Mouse (Mus musculus): ENCODE results near the gene Tns4. TPM values are rescaled to one million over a fixed set of nuclear protein-coding genes. Genes with fewer than 3 reads are reported as not detected.

Gene Tns4
- total and polyA plus RNA-seq, 2 experiments from 2014 or later: 0.05 to 0.69 TPM

DNA sequence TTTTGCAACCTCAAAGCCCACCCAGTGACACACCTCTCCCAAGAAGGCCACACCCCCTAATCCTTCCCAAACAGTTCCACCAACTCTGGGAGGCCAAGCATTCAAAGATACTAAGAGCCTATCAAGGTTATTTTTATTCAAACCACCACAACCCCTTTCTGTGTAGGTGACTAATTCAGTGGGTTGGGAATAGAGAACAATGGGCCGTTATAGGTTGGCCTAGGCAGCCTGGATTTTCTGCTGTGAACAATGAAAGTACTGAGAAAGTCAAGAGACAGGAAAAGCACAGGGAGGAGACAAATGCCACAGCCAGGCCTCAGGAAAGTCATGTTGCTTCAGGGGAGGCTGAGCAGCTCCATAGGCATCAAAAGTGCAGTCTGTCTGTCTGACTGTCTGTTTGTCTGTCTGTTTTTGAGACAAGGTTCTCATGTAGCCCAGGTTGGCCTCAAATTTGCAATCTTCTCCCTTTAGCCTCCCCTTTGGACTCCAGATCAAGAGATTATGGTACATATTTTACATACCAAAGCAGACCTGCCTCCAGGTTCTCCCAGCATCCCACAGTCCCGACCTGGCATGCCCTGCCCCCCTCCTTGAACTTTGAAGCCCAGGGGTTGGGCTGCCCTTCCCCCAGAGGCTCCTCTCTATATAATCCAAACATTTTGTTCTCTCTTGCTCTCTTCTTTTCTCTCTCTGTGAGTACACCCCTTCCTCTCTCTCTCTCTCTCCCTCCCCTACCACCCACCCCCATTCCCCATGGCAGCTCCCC, 6.0 kb upstream of the Tns4 start:
- Histone ChIP-seq H3K27ac (ENCODE audit: low read depth) (no peak overlapping the region), H3K9ac (replicated peaks; ENCODE audit: low read depth, low read length) (no peak overlapping the region), H3K36me3 (replicated peaks; ENCODE audit: control insufficient read depth, insufficient read depth, low read length) (no peaks in the 10 kb centered on the region), H3K4me2 (ENCODE audit: low read depth, low read length) (no peak overlapping the region), H3K27me3 (ENCODE audit: control insufficient read depth, insufficient read depth, low read length) (no peaks in the 10 kb centered on the region), H3K9me3 (replicated peaks; ENCODE audit: control insufficient read depth, low read length) (no peaks in the 10 kb centered on the region), H3K4me3 (ENCODE audit: low read depth, low read length) (no peak overlapping the region), H3K4me1 (ENCODE audit: control insufficient read depth, insufficient read depth) (no peaks in the 10 kb centered on the region)
- TF ChIP-seq CTCF (IDR thresholded peaks at IDR 0.05; ENCODE audit: low read depth) (no peak), EP300 (IDR thresholded peaks at IDR 0.05; ENCODE audit: low read depth) (no peak)
- WGBS: 57% methylated on average over 2 of the region's 2 CpGs
- DNase-seq (ENCODE audit: low spot score): no peak
- no peak for ATAC-seq (ENCODE audit: insufficient read depth, low read depth)

DNA sequence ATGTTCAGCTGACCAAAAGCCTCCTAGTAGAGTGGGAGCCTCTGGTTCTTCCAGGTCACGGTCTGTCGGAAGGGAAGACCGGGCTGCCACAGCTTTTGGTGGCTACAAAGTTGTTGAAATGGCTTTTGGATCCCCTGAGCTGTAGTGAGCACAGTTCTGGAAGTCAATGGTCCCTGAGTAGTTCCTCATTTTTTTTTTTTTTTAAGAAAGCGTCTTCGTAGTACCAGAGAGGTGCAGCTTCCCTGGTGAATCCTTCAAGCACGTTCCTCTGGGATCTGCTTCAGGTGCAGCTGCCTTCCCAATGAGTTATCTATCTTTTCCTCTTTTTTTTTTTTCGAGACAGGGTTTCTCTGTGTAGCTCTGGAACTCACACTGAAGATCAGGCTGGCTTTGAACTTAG, 4.6 kb upstream of the Tns4 start:
- WGBS: 80% methylated on average over 7 of the region's 7 CpGs
- Histone ChIP-seq H3K9ac (replicated peaks; ENCODE audit: low read depth, low read length) (no peak overlapping the region), H3K27me3 (ENCODE audit: control insufficient read depth, insufficient read depth, low read length) (no peaks in the 10 kb centered on the region), H3K4me2 (ENCODE audit: low read depth, low read length) (no peak overlapping the region), H3K4me1 (ENCODE audit: control insufficient read depth, insufficient read depth) (no peaks in the 10 kb centered on the region), H3K4me3 (ENCODE audit: low read depth, low read length) (no peak overlapping the region), H3K9me3 (replicated peaks; ENCODE audit: control insufficient read depth, low read length) (no peaks in the 10 kb centered on the region), H3K36me3 (replicated peaks; ENCODE audit: control insufficient read depth, insufficient read depth, low read length) (no peaks in the 10 kb centered on the region), H3K27ac (ENCODE audit: low read depth) (no peak overlapping the region)
- DNase-seq (ENCODE audit: low spot score): no peak
- ATAC-seq (ENCODE audit: insufficient read depth, low read depth): no peak
- TF ChIP-seq CTCF (IDR thresholded peaks at IDR 0.05; ENCODE audit: low read depth) (no peak), EP300 (IDR thresholded peaks at IDR 0.05; ENCODE audit: low read depth) (no peak)

DNA sequence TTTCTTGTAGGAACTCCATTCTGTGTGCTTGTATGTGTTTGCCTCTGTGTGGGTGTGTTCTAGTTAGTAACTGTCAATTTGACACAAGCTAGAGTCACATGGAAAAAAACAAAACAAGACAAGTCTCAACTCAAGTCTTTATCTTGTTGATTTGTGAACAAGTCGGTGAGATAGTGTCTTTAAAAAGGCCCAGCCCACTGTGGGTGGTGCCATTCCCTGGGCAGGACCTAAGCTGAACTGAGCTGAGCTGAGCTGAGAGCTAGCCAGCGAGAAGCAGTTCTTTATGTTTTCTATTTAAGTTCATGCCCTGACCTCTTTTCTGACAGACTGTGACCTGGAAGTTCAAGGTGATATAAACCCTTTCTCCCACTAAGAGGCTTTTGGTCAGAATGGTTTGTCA, 2.6 kb upstream of the Tns4 start:
- TF ChIP-seq EP300 (IDR thresholded peaks at IDR 0.05; ENCODE audit: low read depth): no peak
- no peak for TF ChIP-seq CTCF (IDR thresholded peaks at IDR 0.05; ENCODE audit: low read depth)
- H3K4me1 ChIP-seq (ENCODE audit: control insufficient read depth, insufficient read depth): no peaks in the 10 kb centered on the region
- DNase-seq (ENCODE audit: low spot score) (no peak), ATAC-seq (ENCODE audit: insufficient read depth, low read depth) (no peak)
- no peak overlapping the region for H3K4me2 ChIP-seq (ENCODE audit: low read depth, low read length)
- no peak overlapping the region for H3K9ac ChIP-seq (replicated peaks; ENCODE audit: low read depth, low read length)
- H3K9me3 ChIP-seq (replicated peaks; ENCODE audit: control insufficient read depth, low read length): no peaks in the 10 kb centered on the region
- WGBS: 42% methylated on average over 2 of the region's 2 CpGs
- H3K27me3 ChIP-seq (ENCODE audit: control insufficient read depth, insufficient read depth, low read length): no peaks in the 10 kb centered on the region
- no peaks in the 10 kb centered on the region for H3K36me3 ChIP-seq (replicated peaks; ENCODE audit: control insufficient read depth, insufficient read depth, low read length)
- no peak overlapping the region for H3K27ac ChIP-seq (ENCODE audit: low read depth)
- H3K4me3 ChIP-seq (ENCODE audit: low read depth, low read length): no peak overlapping the region

DNA sequence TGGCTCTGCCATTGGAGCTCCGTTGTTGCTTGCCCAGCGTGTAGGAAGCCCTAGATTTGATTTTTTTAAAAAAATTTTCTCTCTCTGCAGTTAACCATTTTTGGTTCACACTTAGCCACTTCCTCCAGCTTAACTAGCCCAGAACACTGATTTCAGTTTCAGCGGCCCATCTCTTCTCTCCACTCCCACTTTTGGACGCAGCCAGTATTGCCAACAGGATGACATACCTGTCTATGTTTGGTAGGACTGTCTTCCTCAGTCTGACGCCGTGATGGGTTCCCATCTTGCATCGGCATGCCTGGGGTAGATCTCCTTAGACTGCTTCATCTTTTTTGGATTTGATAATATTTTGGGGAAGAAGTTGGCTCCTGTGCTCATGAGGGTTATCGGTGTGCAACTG, 1.3 kb upstream of the Tns4 start:
- TF ChIP-seq EP300 (IDR thresholded peaks at IDR 0.05; ENCODE audit: low read depth) (no peak), CTCF (IDR thresholded peaks at IDR 0.05; ENCODE audit: low read depth) (no peak)

DNA sequence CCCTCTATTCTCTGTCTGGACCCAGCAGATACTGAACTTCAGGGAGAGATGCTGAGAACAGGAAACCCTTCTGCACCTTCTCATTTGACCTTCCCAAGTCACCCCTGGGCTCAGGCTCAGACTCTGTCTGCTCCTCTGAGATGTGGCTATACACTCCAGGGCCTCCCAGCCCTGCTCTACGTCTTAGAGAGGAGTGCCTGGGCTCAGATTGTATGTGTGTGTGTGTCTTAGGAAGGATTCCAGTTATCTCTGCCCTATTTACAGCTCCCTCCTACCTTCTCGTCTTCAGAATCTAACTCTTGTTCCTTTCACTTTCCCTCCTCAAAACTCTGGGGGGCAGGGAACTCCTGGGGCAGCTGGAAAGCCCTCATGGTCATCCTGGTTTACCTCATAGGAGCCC, 620 bp downstream of the Tns4 start:
- Histone ChIP-seq H3K9ac (replicated peaks; ENCODE audit: low read depth, low read length) (no peak overlapping the region), H3K9me3 (replicated peaks; ENCODE audit: control insufficient read depth, low read length) (no peaks in the 10 kb centered on the region), H3K4me1 (ENCODE audit: control insufficient read depth, insufficient read depth) (no peaks in the 10 kb centered on the region), H3K4me2 (ENCODE audit: low read depth, low read length) (no peak overlapping the region), H3K4me3 (ENCODE audit: low read depth, low read length) (no peak overlapping the region), H3K36me3 (replicated peaks; ENCODE audit: control insufficient read depth, insufficient read depth, low read length) (no peaks in the 10 kb centered on the region), H3K27me3 (ENCODE audit: control insufficient read depth, insufficient read depth, low read length) (no peaks in the 10 kb centered on the region), H3K27ac (ENCODE audit: low read depth) (no peak overlapping the region)
- no peak for ATAC-seq (ENCODE audit: insufficient read depth, low read depth)
- no peak for DNase-seq (ENCODE audit: low spot score)
- 36% methylated on average over 2 of the region's 2 CpGs for WGBS
- TF ChIP-seq CTCF (IDR thresholded peaks at IDR 0.05; ENCODE audit: low read depth) (no peak), EP300 (IDR thresholded peaks at IDR 0.05; ENCODE audit: low read depth) (no peak)

More for the DNA sequence above, 1.3 kb upstream of the Tns4 start:
- no peak overlapping the region for H3K4me2 ChIP-seq (ENCODE audit: low read depth, low read length)
- WGBS: 90% methylated on average over 8 of the region's 8 CpGs
- no peaks in the 10 kb centered on the region for H3K9me3 ChIP-seq (replicated peaks; ENCODE audit: control insufficient read depth, low read length)
- H3K36me3 ChIP-seq (replicated peaks; ENCODE audit: control insufficient read depth, insufficient read depth, low read length): no peaks in the 10 kb centered on the region
- H3K27ac ChIP-seq (ENCODE audit: low read depth): no peak overlapping the region
- no peak for DNase-seq (ENCODE audit: low spot score)
- H3K9ac ChIP-seq (replicated peaks; ENCODE audit: low read depth, low read length): no peak overlapping the region
- H3K4me1 ChIP-seq (ENCODE audit: control insufficient read depth, insufficient read depth): no peaks in the 10 kb centered on the region
- H3K27me3 ChIP-seq (ENCODE audit: control insufficient read depth, insufficient read depth, low read length): no peaks in the 10 kb centered on the region
- H3K4me3 ChIP-seq (ENCODE audit: low read depth, low read length): no peak overlapping the region
- ATAC-seq (ENCODE audit: insufficient read depth, low read depth): no peak

DNA sequence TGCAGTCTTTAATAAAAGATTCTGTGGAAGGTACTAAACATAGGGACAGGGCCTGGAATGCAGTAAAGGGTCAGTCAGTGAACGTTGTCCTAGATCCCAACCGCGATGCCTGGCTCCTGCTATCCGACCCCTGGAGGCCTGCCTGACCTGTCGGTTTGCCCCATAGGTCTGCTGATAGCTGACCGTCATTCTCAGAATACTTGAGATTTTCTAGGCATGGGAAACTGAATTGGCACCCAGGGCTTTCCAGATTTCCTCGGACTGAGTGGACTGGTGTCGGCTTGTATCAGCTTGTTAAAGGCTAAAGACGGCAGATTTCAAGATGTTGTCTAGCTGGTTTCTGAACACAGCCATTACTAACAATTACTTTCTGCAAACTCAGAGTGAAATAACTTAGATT, 4.7 kb downstream of the Tns4 start:
- H3K9me3 ChIP-seq (replicated peaks; ENCODE audit: control insufficient read depth, low read length): no peaks in the 10 kb centered on the region
- DNase-seq (ENCODE audit: low spot score) (no peak), ATAC-seq (ENCODE audit: insufficient read depth, low read depth) (no peak)
- H3K36me3 ChIP-seq (replicated peaks; ENCODE audit: control insufficient read depth, insufficient read depth, low read length): no peaks in the 10 kb centered on the region
- no peak overlapping the region for H3K4me2 ChIP-seq (ENCODE audit: low read depth, low read length)
- H3K9ac ChIP-seq (replicated peaks; ENCODE audit: low read depth, low read length): no peak overlapping the region
- no peaks in the 10 kb centered on the region for H3K27me3 ChIP-seq (ENCODE audit: control insufficient read depth, insufficient read depth, low read length)
- no peaks in the 10 kb centered on the region for H3K4me1 ChIP-seq (ENCODE audit: control insufficient read depth, insufficient read depth)
- no peak overlapping the region for H3K4me3 ChIP-seq (ENCODE audit: low read depth, low read length)
- H3K27ac ChIP-seq (ENCODE audit: low read depth): no peak overlapping the region
- TF ChIP-seq CTCF (IDR thresholded peaks at IDR 0.05; ENCODE audit: low read depth) (no peak), EP300 (IDR thresholded peaks at IDR 0.05; ENCODE audit: low read depth) (no peak)
- WGBS: 31% methylated on average over 9 of the region's 9 CpGs
